Mouse (Mus musculus) neural tube, embryonic 14.5 days (tissue): ENCODE results near the gene Ppp1r9b. TPM values are rescaled to one million over a fixed set of nuclear protein-coding genes. Genes with fewer than 3 reads are reported as not detected.

Source experiments
- ATAC-seq: fragments of 200-750 bp; cut with Nextera tagmentation; 2 replicates; pipeline ENCODE4 v1.8.0; 2017; ENCODE audit warnings: low read depth, mild to moderate bottlenecking, moderate TSS enrichment, moderate library complexity
- H3K27ac ChIP-seq: fragments of 300-500 bp; sonication (generic); 2 replicates; pipeline ENCODE4 v1.5.1; 2014; ENCODE audit warnings: low read depth, mild to moderate bottlenecking, control low read depth, low read length, moderate library complexity, mixed read lengths
- H3K27me3 ChIP-seq: fragments of 300-500 bp; sonication (generic); 2 replicates; pipeline ENCODE4 v1.6.1; 2014; ENCODE audit warnings: low read length; ENCODE audit not compliant: control insufficient read depth, insufficient read depth
- H3K36me3 ChIP-seq: fragments of 300-500 bp; sonication (generic); 2 replicates; pipeline ENCODE4 v1.6.1; 2014; ENCODE audit warnings: low read length, mixed read lengths; ENCODE audit not compliant: control insufficient read depth, insufficient read depth
- H3K4me1 ChIP-seq: fragments of 300-500 bp; sonication (generic); 2 replicates; pipeline ENCODE4 v1.6.1; 2014; ENCODE audit warnings: low read length; ENCODE audit not compliant: control insufficient read depth, insufficient read depth
- H3K4me2 ChIP-seq: fragments of 300-500 bp; sonication (generic); 2 replicates; pipeline ENCODE4 v1.6.1; 2014; ENCODE audit warnings: mild to moderate bottlenecking, low read depth, low read length, control low read depth
- H3K4me3 ChIP-seq: fragments of 300-500 bp; sonication (generic); 2 replicates; pipeline ENCODE4 v1.5.1; 2014; ENCODE audit warnings: low read depth, low read length, control low read depth, mixed read lengths
- H3K9ac ChIP-seq: fragments of 300-500 bp; sonication (generic); replicated peaks from 2 replicates; pipeline ENCODE4 v1.6.1; 2014; ENCODE audit warnings: low read depth, mild to moderate bottlenecking, control low read depth, low read length, mixed read lengths
- H3K9me3 ChIP-seq: fragments of 300-500 bp; sonication (generic); 2 replicates; pipeline ENCODE4 v1.6.1; 2016; ENCODE audit warnings: low read length; ENCODE audit not compliant: control insufficient read depth
- WGBS: fragments of 180-500 bp; shearing (Covaris S2); extraction: QIAGEN DNeasy Blood & Tissue Kit; methylation state at CpG from one replicate; pipeline ENCODE4 v1.1.7; 2014; 5-methylcytosine and 5-hydroxymethylcytosine counted together
- polyA plus RNA-seq: library from polyadenylated mRNA; unstranded; fragments of >200 nt; fragmentation: Nextera tagmentation; extraction: Ambion mirVana; gene quantifications from 2 replicates; pipeline ENCODE4 v1.2.1, GENCODE M21; 2014

Gene Ppp1r9b
- polyA plus RNA-seq, 1 experiment from 2014 or later: 29.8 TPM

DNA sequence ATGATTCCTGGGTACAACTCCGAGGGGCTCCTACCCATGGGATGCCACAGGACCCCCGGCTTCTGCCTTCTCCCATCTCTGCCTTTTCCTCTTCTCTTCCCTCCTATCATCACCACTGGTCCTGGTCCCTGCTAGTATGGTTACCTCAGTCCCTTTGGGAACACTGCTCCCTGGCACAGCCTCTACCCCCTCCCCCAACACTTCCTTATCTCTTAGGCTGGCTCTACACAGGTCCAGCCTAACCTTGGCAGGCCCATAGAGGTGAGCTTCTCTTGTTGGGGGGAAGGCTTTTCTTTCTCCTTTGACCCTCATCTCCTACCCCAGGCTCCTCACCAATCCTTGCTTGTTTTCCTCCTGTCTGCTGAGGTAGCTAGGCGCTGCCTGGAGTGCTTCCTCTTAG lies 24.6 kb downstream of the Ppp1r9b start:
- H3K36me3 ChIP-seq: peaks cover 34% of the 10 kb centered on the region; the same call in 1 of the 2 replicates
- no peak overlapping the region for H3K9ac ChIP-seq
- no peak for ATAC-seq
- H3K4me3 ChIP-seq: no peak overlapping the region
- 80% methylated on average over 3 of the region's 3 CpGs for WGBS
- H3K9me3 ChIP-seq: no peaks in the 10 kb centered on the region
- no peak overlapping the region for H3K4me2 ChIP-seq
- H3K27ac ChIP-seq: no peak overlapping the region
- H3K4me1 ChIP-seq: peaks cover 26% of the 10 kb centered on the region
- H3K27me3 ChIP-seq: no peaks in the 10 kb centered on the region

GRCm38 (mm10) chr11:95022237-95022992 lies 31.6 kb downstream of the Ppp1r9b start:
- WGBS: 82% methylated on average over 10 of the region's 10 CpGs
- Histone ChIP-seq H3K4me3 (no peak overlapping the region), H3K9ac (no peak overlapping the region), H3K27me3 (no peaks in the 10 kb centered on the region), H3K4me1 (no peaks in the 10 kb centered on the region), H3K9me3 (no peaks in the 10 kb centered on the region), H3K27ac (no peak overlapping the region), H3K36me3 (peaks cover 68% of the 10 kb centered on the region), H3K4me2 (no peak overlapping the region)
- ATAC-seq: no peak

GRCm38 (mm10) chr11:95023481-95023880 lies 32.6 kb downstream of the Ppp1r9b start:
- ATAC-seq: no peak
- no peak overlapping the region for H3K4me3 ChIP-seq
- 96% methylated on average over 9 of the region's 9 CpGs for WGBS
- no peaks in the 10 kb centered on the region for H3K27me3 ChIP-seq
- no peak overlapping the region for H3K9ac ChIP-seq
- peaks cover 68% of the 10 kb centered on the region for H3K36me3 ChIP-seq
- H3K4me1 ChIP-seq: no peaks in the 10 kb centered on the region
- H3K4me2 ChIP-seq: no peak overlapping the region
- H3K9me3 ChIP-seq: no peaks in the 10 kb centered on the region
- no peak overlapping the region for H3K27ac ChIP-seq

DNA sequence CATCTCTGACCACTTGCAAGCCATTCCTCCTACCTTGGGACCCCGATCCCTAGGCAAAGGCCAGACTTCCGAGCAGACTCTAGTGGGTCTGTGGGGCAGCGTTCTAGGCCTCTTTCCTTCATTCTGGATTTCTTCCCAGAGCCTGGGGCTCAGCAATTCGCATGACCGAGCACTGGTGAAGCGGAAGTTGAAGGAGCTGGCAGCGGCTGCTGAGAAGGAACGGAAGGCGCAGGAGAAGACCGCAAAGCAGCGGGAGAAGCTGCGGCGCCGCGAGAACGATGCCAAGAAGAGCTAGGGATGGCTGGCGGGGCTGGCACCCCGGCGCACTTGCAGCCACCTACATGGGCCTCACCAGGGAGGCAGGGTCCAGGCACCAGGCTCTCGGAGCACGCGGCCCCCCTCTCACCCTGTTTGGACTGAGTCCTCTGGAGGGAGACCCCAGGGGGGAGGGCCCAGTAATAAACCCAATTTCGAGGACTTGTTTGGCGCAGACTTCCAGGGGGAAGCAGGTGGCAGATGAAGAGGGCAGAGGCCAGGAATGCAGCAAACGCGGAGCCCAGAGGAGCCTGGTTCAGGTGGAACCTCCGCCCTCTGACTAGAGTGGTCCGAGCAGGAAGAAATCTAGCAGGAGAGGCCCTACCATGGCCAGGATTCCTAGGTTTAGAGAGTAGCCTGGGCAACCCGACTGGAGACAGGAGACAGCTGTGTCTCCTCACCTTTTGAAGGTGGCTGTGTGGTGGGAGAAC lies 33.8 kb downstream of the Ppp1r9b start:
- no peak overlapping the region for H3K9ac ChIP-seq
- no peak for ATAC-seq
- H3K9me3 ChIP-seq: no peaks in the 10 kb centered on the region
- H3K4me3 ChIP-seq: no peak overlapping the region
- H3K27ac ChIP-seq: 0 out of 2 replicates have a peak overlapping the region, but pooled peaks have one; percentile 22
- no peak overlapping the region for H3K4me2 ChIP-seq
- WGBS: 65% methylated on average over 29 of the region's 29 CpGs
- no peaks in the 10 kb centered on the region for H3K4me1 ChIP-seq
- no peaks in the 10 kb centered on the region for H3K27me3 ChIP-seq
- peaks cover 58% of the 10 kb centered on the region for H3K36me3 ChIP-seq

DNA sequence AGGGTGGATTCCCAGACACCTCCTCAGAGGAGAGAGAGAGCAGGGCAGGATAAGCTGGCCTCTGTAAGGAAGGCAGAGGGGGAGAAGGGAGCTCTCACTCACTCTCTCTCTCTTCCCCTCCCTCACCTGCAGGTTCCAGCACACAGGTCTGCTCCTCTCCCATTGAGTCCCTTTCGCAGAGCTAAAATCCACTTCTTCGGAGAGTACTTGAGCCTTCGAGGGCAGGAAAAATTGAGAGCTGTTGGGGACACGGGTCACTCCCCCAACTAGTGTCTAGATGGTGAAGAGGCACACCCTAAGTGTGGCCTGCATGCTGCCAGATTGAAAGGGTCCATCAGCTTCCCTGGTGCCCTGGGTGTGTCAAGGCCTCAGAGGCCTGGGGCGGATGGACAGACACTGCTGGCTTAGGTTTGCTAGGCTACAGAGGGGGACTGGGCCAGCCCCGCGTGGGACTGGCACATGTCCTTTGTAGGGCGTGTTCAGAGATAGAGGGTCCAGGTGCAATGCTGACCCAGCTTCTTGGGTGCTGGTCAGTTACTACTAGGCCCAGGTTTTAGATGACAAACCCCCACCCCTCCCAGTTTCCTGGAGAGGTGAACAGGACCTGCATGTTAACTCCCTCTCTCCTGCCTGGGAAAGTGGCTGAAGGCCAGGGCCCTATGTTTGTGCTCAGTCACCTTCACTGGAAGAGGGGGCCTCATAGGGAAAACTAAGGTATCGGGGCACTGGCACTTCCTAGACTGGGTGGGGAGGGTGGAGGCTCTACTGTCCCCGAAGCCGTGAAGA lies 34.6 kb downstream of the Ppp1r9b start:
- WGBS: 91% methylated on average over 11 of the region's 11 CpGs
- Histone ChIP-seq H3K9ac (no peak overlapping the region), H3K27ac (no peak overlapping the region), H3K4me1 (no peaks in the 10 kb centered on the region), H3K36me3 (peaks cover 51% of the 10 kb centered on the region), H3K4me3 (no peak overlapping the region), H3K27me3 (no peaks in the 10 kb centered on the region), H3K9me3 (no peaks in the 10 kb centered on the region), H3K4me2 (no peak overlapping the region)
- ATAC-seq: no peak

DNA sequence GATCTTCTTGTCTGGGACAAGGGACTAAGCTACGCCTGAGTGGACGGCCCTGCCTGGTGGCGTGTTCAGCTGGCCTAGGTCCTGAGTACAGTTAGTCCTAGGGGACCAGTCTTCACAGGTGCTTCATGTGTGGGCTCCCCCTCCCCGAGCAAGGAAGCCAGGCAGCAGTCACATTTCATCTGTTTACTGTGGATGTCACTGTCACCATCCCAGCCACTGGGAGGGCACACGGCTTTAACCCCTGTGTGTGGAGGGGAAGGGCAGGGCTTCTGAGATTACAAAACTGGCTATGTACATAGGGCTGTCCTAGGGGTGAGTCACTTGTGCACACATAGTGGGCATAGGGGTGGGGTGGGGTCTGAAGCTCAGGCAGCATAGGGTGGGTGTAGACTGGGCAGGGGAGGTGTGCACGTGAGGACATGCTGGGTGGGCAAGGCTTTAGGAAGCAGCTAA lies 35.3 kb downstream of the Ppp1r9b start:
- H3K9ac ChIP-seq: no peak overlapping the region
- H3K4me2 ChIP-seq: no peak overlapping the region
- peaks cover 44% of the 10 kb centered on the region for H3K36me3 ChIP-seq
- no peak overlapping the region for H3K4me3 ChIP-seq
- peak; percentile 19; the same call in 1 of the 2 replicates for ATAC-seq
- no peak overlapping the region for H3K27ac ChIP-seq
- WGBS: 80% methylated on average over 6 of the region's 6 CpGs
- no peaks in the 10 kb centered on the region for H3K27me3 ChIP-seq
- no peaks in the 10 kb centered on the region for H3K9me3 ChIP-seq
- no peaks in the 10 kb centered on the region for H3K4me1 ChIP-seq

DNA sequence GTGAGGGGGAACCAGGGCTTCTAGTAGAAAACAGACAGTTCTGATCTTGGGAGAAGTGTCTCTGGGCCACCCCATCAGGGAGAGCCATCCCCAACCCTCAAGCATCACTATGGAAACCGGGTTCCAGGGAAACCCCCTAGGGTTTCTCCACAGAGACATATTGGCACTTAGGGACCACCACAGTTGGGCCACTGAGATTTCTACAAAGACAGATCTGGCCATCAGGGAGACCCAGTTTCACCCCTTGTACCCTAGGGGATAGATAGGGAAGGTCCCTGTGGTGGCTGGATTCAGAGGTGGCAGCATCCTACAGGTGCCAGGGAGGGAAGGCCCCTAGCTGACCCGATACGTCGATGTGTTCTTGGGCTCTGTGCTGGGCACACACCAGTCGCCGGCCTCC lies 36.0 kb downstream of the Ppp1r9b start:
- H3K27ac ChIP-seq: no peak overlapping the region
- WGBS: 81% methylated on average over 6 of the region's 6 CpGs

DNA sequence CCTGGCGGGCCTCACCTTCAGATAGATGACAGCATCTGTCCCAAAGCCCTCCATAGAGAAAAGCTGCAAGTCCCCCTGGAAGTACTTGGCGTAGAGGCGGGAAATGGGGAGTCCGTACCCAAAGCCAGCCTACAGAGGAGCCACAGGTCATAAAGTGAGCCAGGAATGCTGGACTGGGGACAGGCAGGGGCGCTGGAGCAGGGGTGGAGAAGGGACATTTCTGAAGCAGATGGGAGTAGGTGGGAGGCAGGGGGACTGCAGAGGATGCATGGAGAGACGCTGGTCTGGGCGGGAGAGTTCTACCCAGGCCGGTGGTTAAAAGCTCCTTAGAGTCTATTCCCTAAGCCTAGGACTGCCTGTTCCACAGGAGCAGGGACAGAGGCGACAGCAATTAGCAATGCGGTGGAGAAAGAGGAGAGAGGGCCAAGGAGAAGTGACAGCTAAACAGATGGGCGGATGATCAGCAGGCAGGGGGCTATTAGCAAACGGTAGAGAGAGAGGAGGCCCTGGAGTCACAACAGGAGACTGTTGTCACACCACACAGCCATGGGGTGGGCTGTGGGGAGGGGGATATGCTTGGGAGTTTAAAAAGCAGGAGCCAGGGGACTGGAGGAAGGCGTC lies 37.1 kb downstream of the Ppp1r9b start:
- Histone ChIP-seq H3K36me3 (peaks cover 25% of the 10 kb centered on the region), H3K27ac (no peak overlapping the region), H3K9me3 (no peaks in the 10 kb centered on the region), H3K9ac (0 out of 2 replicates have a peak overlapping the region, but pooled peaks have one; percentile 21), H3K27me3 (no peaks in the 10 kb centered on the region), H3K4me2 (no peak overlapping the region), H3K4me1 (no peaks in the 10 kb centered on the region), H3K4me3 (no peak overlapping the region)
- ATAC-seq: no peak
- WGBS: 17% methylated on average over 13 of the region's 13 CpGs

More for the DNA sequence above, 36.0 kb downstream of the Ppp1r9b start:
- no peak for ATAC-seq
- Histone ChIP-seq H3K4me1 (no peaks in the 10 kb centered on the region), H3K36me3 (peaks cover 36% of the 10 kb centered on the region), H3K4me3 (no peak overlapping the region), H3K9me3 (no peaks in the 10 kb centered on the region), H3K9ac (no peak overlapping the region), H3K4me2 (no peak overlapping the region), H3K27me3 (no peaks in the 10 kb centered on the region)
